Mouse (Mus musculus) midbrain, embryonic 11.5 days (tissue): ENCODE data around the gene Vegfb. TPM values are rescaled to one million over a fixed set of nuclear protein-coding genes. Genes with fewer than 3 reads are reported as not detected.
A peak's percentile ranks its signal among the peaks of the same experiment; 100 is the strongest.

Experiments
- ATAC-seq: fragments of 200-750 bp; cut with Nextera tagmentation; 2 replicates; pipeline ENCODE4 v1.8.0; 2017; ENCODE audit warnings: moderate TSS enrichment, moderate library complexity; ENCODE audit not compliant: low FRiP score
- DNase-seq: peaks from one replicate; pipeline ENCODE4 v3.0.0; 2015; ENCODE audit warnings: low spot score; ENCODE audit errors: missing footprints
- H3K27ac ChIP-seq: fragments of 300-500 bp; sonication (generic); 2 replicates; pipeline ENCODE4 v1.5.1; 2014; ENCODE audit warnings: low read depth, low read length
- H3K27me3 ChIP-seq: fragments of 300-500 bp; sonication (generic); 2 replicates; pipeline ENCODE4 v1.6.1; 2014; ENCODE audit warnings: mild to moderate bottlenecking, low read length, moderate library complexity, mixed read lengths; ENCODE audit not compliant: control insufficient read depth, insufficient read depth
- H3K36me3 ChIP-seq: fragments of 300-500 bp; sonication (generic); 2 replicates; pipeline ENCODE4 v1.6.1; 2014; ENCODE audit warnings: mild to moderate bottlenecking, low read length, moderate library complexity, mixed read lengths; ENCODE audit not compliant: control insufficient read depth, insufficient read depth
- H3K4me1 ChIP-seq: fragments of 300-500 bp; sonication (generic); 2 replicates; pipeline ENCODE4 v1.6.1; 2014; ENCODE audit warnings: low read length; ENCODE audit not compliant: control insufficient read depth, insufficient read depth
- H3K4me2 ChIP-seq: fragments of 300-500 bp; sonication (generic); 2 replicates; pipeline ENCODE4 v1.6.1; 2014; ENCODE audit warnings: mild to moderate bottlenecking, moderate library complexity
- H3K4me3 ChIP-seq: fragments of 300-500 bp; sonication (generic); 2 replicates; pipeline ENCODE4 v1.5.1; 2014; ENCODE audit warnings: low read depth, low read length
- H3K9ac ChIP-seq: fragments of 300-500 bp; sonication (generic); 2 replicates; pipeline ENCODE4 v1.6.1; 2014; ENCODE audit warnings: low read length
- H3K9me3 ChIP-seq: fragments of 300-500 bp; sonication (generic); 2 replicates; pipeline ENCODE4 v1.6.1; 2016; ENCODE audit warnings: low read length; ENCODE audit not compliant: control insufficient read depth
- WGBS: fragments of 180-500 bp; shearing (Covaris S2); extraction: QIAGEN DNeasy Blood & Tissue Kit; methylation state at CpG from one replicate; pipeline ENCODE4 v1.1.7; 2014; 5-methylcytosine and 5-hydroxymethylcytosine counted together
- polyA plus RNA-seq: library from polyadenylated mRNA; unstranded; fragments of >200 nt; fragmentation: Nextera tagmentation; extraction: Ambion mirVana; gene quantifications from 2 replicates; pipeline ENCODE4 v1.2.1, GENCODE M21; 2014

Vegfb gene
- polyA plus RNA-seq, 1 experiment from 2014 or later, result 25.4 TPM

DNA sequence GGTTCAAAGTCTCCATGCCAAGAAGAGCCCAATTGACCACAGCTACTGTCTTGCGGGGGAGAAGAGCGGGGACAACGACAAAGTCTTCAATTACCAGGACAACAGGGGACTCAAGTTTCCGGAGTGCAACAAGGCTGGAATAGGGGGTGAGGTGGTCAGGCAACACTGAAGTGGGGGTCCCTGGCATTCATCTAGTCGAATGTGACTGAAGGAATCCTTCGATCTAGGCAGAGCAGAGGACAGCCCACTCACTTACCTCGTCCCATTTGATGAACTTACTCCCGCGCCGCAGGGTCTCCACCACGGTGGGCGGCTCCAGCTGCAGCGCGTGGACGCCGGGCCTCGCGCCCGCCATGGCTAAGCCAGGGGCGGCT lies 18.2 kb downstream of the Vegfb start:
- peaks cover 20% of the 10 kb centered on the region for H3K27me3 ChIP-seq
- ATAC-seq, result 0 out of 2 replicates have a peak, but pooled peaks have one; percentile 2
- 2% methylated on average over 20 of the region's 20 CpGs for WGBS
- no peaks in the 10 kb centered on the region for H3K9me3 ChIP-seq
- H3K9ac ChIP-seq, result peak overlapping the region; percentile 57
- no peak for DNase-seq
- H3K36me3 ChIP-seq, result no peaks in the 10 kb centered on the region
- H3K4me2 ChIP-seq, result peak overlapping the region; percentile 51
- H3K4me1 ChIP-seq, result peaks cover 17% of the 10 kb centered on the region
- no peak overlapping the region for H3K27ac ChIP-seq
- H3K4me3 ChIP-seq, result peak overlapping the region; percentile 42

DNA sequence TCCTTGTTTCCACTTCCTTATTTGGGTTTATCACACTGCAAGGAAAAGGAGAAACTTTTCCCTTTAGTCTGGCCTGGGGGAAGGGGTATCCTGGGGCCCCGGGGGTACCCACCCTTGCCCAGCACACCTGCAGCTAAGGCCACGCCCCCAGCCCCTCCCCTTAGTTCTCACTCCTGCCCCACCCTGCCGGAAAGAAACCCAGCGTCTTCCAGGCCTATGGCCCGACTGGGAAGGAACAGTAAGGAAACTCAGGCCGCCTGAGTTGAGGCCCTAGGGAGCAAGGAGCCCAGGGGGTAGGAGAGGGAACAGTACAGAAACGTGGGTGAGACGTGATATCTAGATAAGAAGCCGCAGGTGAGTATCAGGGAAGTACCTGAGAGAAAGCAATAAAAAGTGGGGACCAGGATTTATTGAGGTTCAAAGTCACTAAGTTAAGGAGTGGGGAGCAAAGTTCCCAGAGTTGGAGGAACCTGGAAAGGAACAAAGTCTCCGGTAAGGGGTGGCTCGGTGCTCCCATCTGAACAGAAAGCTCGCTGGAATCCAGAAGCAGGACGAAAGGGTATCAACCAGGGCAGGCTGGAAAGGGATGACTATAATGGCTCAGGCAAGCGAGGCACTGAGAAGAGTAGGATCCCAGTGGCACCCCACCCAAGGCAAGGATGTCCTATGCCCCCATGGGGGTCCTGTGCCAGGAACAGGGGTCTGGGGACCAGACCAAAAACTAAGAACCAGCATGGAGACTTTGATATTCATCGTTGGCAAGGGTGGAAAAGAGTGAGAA lies 18.8 kb downstream of the Vegfb start:
- 15% methylated on average over 15 of the region's 15 CpGs for WGBS
- DNase-seq (peak; percentile 86), ATAC-seq (no peak)
- Histone ChIP-seq H3K27ac (no peak overlapping the region), H3K4me1 (peaks cover 11% of the 10 kb centered on the region), H3K27me3 (peaks cover 20% of the 10 kb centered on the region), H3K4me3 (peak overlapping the region; percentile 42), H3K4me2 (peak overlapping the region; percentile 51), H3K36me3 (no peaks in the 10 kb centered on the region), H3K9me3 (no peaks in the 10 kb centered on the region), H3K9ac (no peak overlapping the region; the same call in 1 of the 2 replicates)

DNA sequence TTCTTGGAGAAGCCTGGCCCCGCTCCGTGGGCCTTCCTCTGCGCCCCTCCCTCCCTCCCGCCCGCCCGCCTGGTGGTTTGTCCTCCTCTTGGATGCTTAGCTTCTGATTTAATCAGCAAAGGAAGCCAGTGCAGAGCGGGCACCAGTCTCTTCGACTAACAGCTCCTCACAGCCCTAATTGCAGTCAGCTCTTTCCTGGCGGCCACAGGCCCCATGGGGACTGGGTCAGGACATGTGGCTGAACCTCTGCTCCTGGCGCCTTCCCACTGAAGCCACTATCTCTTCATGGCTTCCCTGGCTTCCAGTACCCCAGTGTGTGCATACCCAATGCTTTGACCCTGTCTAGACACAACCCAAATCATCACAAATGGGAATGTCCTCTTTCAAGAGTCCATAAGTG lies 31.0 kb downstream of the Vegfb start:
- H3K27ac ChIP-seq, result no peak overlapping the region
- no peak overlapping the region for H3K9ac ChIP-seq
- H3K4me3 ChIP-seq, result no peak overlapping the region
- H3K27me3 ChIP-seq, result no peaks in the 10 kb centered on the region
- DNase-seq (no peak), ATAC-seq (no peak)
- no peak overlapping the region for H3K4me2 ChIP-seq
- H3K36me3 ChIP-seq, result no peaks in the 10 kb centered on the region
- H3K9me3 ChIP-seq, result no peaks in the 10 kb centered on the region
- H3K4me1 ChIP-seq, result peaks cover 11% of the 10 kb centered on the region
- 79% methylated on average over 10 of the region's 10 CpGs for WGBS

DNA sequence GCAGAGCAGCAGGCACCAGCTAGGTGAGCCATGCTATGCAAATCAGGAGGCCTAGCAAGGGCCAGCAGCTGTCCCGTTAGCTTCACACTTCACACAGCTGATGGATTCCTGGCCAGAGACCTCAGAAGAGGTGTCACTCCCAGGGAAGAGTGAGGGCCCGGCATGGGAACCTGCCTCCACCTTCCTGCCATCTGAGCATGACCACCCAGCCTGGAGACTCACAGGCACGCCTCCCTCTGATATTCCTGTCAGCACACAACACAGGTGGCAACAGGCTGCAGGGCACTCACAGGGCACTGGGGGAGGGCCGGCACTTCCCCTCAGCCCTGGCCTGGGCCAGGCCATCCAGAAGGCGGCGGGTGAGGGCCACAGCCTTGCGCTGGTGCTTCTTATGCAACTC lies 32.0 kb downstream of the Vegfb start:
- H3K36me3 ChIP-seq, result no peaks in the 10 kb centered on the region
- ATAC-seq (no peak), DNase-seq (no peak)
- H3K27me3 ChIP-seq, result no peaks in the 10 kb centered on the region
- H3K4me2 ChIP-seq, result no peak overlapping the region
- H3K4me1 ChIP-seq, result peaks cover 11% of the 10 kb centered on the region
- WGBS, result 88% methylated on average over 7 of the region's 7 CpGs
- no peak overlapping the region for H3K9ac ChIP-seq
- H3K9me3 ChIP-seq, result no peaks in the 10 kb centered on the region
- H3K27ac ChIP-seq, result no peak overlapping the region
- no peak overlapping the region for H3K4me3 ChIP-seq

DNA sequence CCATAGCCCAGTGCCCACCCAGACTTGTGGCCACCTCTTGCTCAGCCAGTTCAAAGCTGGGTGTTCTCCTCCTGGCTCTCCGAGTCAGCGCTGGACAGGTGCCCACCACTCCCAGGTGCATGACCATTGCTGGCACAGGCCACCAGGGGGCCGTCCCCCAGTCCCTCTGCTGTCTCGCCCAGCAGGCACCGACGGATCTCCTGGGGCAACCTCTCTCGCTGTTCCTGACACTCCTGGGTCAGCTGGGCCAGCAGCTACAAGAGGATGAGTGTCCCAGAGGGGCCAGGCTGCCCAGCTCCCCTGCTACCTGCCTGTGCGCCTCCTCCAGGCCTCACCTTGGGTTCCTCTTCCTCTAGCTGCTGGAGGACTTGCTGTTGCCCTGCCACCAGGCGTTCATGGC lies 33.4 kb downstream of the Vegfb start:
- ATAC-seq, result no peak
- Histone ChIP-seq H3K9ac (no peak overlapping the region), H3K4me3 (no peak overlapping the region), H3K27ac (no peak overlapping the region), H3K9me3 (no peaks in the 10 kb centered on the region), H3K4me2 (no peak overlapping the region), H3K36me3 (no peaks in the 10 kb centered on the region), H3K27me3 (no peaks in the 10 kb centered on the region), H3K4me1 (peaks cover 15% of the 10 kb centered on the region)
- 61% methylated on average over 9 of the region's 9 CpGs for WGBS
- no peak for DNase-seq

DNA sequence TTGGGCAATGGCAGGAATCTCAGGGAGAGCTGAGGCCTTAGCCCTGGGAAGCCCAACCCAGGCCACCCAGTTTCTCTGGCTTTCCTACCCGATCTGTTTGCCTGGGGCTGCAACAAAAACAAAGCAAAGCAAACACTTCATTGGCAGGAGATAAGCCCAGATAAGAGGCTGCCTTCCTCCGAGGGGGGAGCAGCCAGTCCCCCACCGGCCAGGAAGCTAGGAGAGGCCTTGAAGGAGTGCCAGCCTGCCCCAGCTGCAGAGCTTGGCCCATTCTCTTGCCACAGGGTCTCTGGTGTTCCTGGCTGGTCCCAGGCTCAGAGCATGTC lies 34.8 kb downstream of the Vegfb start:
- Histone ChIP-seq H3K9me3 (no peaks in the 10 kb centered on the region), H3K4me3 (peak overlapping the region; percentile 42; the same call in 1 of the 2 replicates), H3K36me3 (no peaks in the 10 kb centered on the region), H3K4me1 (peaks cover 15% of the 10 kb centered on the region), H3K27me3 (no peaks in the 10 kb centered on the region), H3K27ac (no peak overlapping the region), H3K4me2 (peak overlapping the region; percentile 94), H3K9ac (peak overlapping the region; percentile 76)
- DNase-seq (no peak), ATAC-seq (no peak)
- 21% methylated on average over 3 of the region's 3 CpGs for WGBS

DNA sequence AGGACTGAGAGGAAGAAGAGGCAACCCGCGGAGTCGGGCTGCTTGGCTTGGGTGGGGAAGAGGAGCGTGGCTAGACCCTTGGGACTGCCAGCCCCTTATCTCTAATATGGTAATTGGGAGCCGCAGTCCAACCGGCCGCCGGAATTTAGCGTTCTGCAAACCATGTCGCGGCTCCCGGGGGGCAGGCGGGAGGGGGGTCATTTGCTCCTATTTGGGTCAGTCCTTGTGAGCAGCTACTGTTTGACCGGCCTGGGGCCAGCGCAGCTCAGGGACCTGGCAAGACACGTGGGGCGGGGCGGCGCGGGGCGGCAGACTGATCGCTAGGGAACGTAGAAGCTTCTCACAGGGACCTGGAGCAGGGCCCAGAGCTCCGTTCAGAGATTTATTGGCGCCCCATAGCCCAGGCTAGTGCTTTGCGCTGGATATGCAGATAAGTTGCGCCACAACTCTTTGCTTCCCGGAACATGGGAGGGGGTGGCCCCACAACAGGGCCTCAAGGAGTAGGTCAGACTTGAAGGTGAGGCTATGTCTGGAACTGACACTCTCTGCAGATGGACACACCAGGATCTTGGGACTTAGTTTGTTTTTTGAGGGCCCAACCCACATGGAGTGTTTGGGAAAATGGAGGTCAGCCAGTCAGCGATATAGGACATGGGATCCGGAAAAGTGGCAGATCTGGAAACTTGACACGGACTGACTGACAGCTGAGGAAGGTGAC lies 35.3 kb downstream of the Vegfb start:
- peak; percentile 20 for ATAC-seq
- peaks cover 15% of the 10 kb centered on the region for H3K4me1 ChIP-seq
- peak overlapping the region; percentile 97 for H3K27ac ChIP-seq
- WGBS, result 3% methylated on average over 31 of the region's 31 CpGs
- peak overlapping the region; percentile 94 for H3K4me2 ChIP-seq
- peak overlapping the region; percentile 76 for H3K9ac ChIP-seq
- no peaks in the 10 kb centered on the region for H3K36me3 ChIP-seq
- no peaks in the 10 kb centered on the region for H3K27me3 ChIP-seq
- DNase-seq, result peak; percentile 92
- no peaks in the 10 kb centered on the region for H3K9me3 ChIP-seq
- H3K4me3 ChIP-seq, result peak overlapping the region; percentile 42

DNA sequence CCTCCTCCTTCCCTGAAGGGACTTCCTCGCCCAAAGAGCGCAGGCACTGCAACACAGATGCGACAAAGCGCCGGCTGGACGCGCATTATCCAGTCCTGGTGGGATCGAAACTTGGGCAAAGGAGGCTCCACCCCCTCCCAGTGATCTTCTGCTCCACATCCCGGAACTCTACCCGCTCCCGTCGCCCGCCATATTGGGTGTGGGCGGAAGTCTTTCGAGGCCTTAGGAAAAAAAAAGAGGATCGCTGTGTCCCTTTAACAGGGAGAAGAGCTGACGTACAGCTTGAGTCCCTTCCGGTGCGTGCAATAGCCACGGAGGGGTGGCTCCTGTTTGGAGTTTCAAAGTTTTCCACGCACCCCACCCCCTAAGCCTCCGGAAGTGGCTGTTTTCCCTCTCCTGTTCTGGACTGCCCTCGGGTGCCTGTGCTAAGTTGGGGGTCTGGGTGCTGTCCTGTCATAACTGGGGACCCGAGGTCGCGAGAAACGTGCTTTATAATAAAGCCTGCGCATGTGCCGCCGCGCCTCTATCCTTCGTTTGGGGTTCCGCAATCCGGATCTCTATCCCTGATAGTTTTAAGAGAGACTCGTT lies 36.0 kb downstream of the Vegfb start:
- peak overlapping the region; percentile 76 for H3K9ac ChIP-seq
- peaks cover 15% of the 10 kb centered on the region for H3K4me1 ChIP-seq
- H3K36me3 ChIP-seq, result no peaks in the 10 kb centered on the region
- H3K4me2 ChIP-seq, result peak overlapping the region; percentile 94
- peak; percentile 86 for ATAC-seq
- peak overlapping the region; percentile 42 for H3K4me3 ChIP-seq
- H3K27ac ChIP-seq, result peak overlapping the region; percentile 97
- under 1% methylated on average over 35 of the region's 35 CpGs for WGBS
- no peaks in the 10 kb centered on the region for H3K27me3 ChIP-seq
- DNase-seq, result peak; percentile 98
- H3K9me3 ChIP-seq, result no peaks in the 10 kb centered on the region

DNA sequence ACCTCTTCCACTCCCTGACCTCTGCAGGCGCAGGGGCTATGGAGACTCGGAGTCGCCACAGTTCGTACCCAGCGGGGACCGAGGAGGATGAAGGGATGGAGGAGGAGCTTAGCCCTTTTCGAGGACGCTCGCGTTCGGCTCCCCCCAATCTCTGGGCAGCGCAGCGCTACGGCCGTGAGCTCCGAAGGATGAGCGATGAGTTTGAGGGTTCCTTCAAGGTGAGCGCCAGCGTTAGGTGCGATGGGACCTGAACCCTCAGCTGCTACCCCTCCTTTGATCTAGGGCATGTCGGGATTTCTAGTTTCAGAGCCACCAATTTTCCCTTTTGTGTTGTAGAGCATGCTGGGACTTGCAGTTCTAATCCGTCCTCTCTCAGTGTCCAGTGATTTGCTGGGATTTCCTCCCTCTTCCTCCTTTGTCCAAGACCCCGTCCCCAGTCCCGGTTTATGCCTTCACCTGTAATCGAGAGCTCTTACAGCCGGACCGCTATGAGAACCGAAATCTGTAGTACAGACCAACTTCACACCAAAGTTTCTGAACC lies 36.8 kb downstream of the Vegfb start:
- Histone ChIP-seq H3K27ac (peak overlapping the region; percentile 97), H3K9me3 (no peaks in the 10 kb centered on the region), H3K9ac (peak overlapping the region; percentile 76), H3K4me1 (peaks cover 15% of the 10 kb centered on the region), H3K27me3 (no peaks in the 10 kb centered on the region), H3K4me3 (peak overlapping the region; percentile 42), H3K4me2 (peak overlapping the region; percentile 94), H3K36me3 (no peaks in the 10 kb centered on the region)
- under 1% methylated on average over 28 of the region's 28 CpGs for WGBS
- DNase-seq (peak; percentile 98), ATAC-seq (peak; percentile 65)
